Mouse (Mus musculus) retina, postnatal 7 days (tissue): Measurements from ENCODE around the gene Ak8.

Experiments
- DNase-seq: peaks from one replicate; pipeline ENCODE4 v3.0.0-alpha.2; 2012; ENCODE audit warnings: low read depth, low spot score

Gene Ak8

GRCm38 (mm10) chr2:28730676-28731075 is 30.7 kb downstream of the Ak8 start:
- DNase-seq, result no peak

- DNase-seq, result no peak
These were observed 37.1 kb downstream of the Ak8 start for GRCm38 (mm10) chr2:28737112-28737511.

GRCm38 (mm10) chr2:28740159-28740558 is 40.2 kb downstream of the Ak8 start:
- DNase-seq, result no peak

- DNase-seq, result no peak
These were observed 42.7 kb downstream of the Ak8 start for GRCm38 (mm10) chr2:28742701-28743100.

GRCm38 (mm10) chr2:28746682-28747332 is 46.8 kb downstream of the Ak8 start:
- DNase-seq, result no peak

GRCm38 (mm10) chr2:28747705-28748104 is 47.7 kb downstream of the Ak8 start:
- no peak for DNase-seq

GRCm38 (mm10) chr2:28751186-28751585 is 51.2 kb downstream of the Ak8 start:
- no peak for DNase-seq

GRCm38 (mm10) chr2:28751658-28752057 is 51.7 kb downstream of the Ak8 start:
- no peak for DNase-seq

- DNase-seq, result no peak
These were observed 52.4 kb downstream of the Ak8 start for GRCm38 (mm10) chr2:28752388-28752787.

GRCm38 (mm10) chr2:28755451-28755850 is 55.5 kb downstream of the Ak8 start:
- peak; percentile 75 for DNase-seq

- DNase-seq, result peak; percentile 42
These were observed 56.2 kb downstream of the Ak8 start for GRCm38 (mm10) chr2:28756201-28756600.

- no peak for DNase-seq
These were observed 59.5 kb downstream of the Ak8 start for GRCm38 (mm10) chr2:28759441-28759840.

GRCm38 (mm10) chr2:28766590-28766989 is 66.6 kb downstream of the Ak8 start:
- DNase-seq, result no peak

GRCm38 (mm10) chr2:28767041-28767440 is 67.1 kb downstream of the Ak8 start:
- DNase-seq, result no peak

- DNase-seq, result no peak
These were observed 70.7 kb downstream of the Ak8 start for GRCm38 (mm10) chr2:28770697-28771096.

GRCm38 (mm10) chr2:28774073-28774472 is 74.1 kb downstream of the Ak8 start:
- no peak for DNase-seq

- no peak for DNase-seq
These were observed 76.8 kb downstream of the Ak8 start for GRCm38 (mm10) chr2:28776728-28777127.

- DNase-seq, result peak; percentile 46
These were observed 80.2 kb downstream of the Ak8 start for GRCm38 (mm10) chr2:28780001-28780782.

GRCm38 (mm10) chr2:28781310-28781709 is 81.3 kb downstream of the Ak8 start:
- DNase-seq, result no peak

GRCm38 (mm10) chr2:28786355-28787066 is 86.5 kb downstream of the Ak8 start:
- no peak for DNase-seq

GRCm38 (mm10) chr2:28787067-28787619 is 87.2 kb downstream of the Ak8 start:
- DNase-seq, result no peak

- peak; percentile 40 for DNase-seq
These were observed 93.1 kb downstream of the Ak8 start for GRCm38 (mm10) chr2:28792931-28793610.
